Mouse (Mus musculus): Measurements from ENCODE around the gene Ubl3. TPM values are rescaled to one million over a fixed set of nuclear protein-coding genes. Genes with fewer than 3 reads are reported as not detected.

The Ubl3 gene
- polyA plus RNA-seq, 1 experiment, result 47.2 TPM

GRCm38 (mm10) chr5:148495991-148496390 lies 56.6 kb downstream of the Ubl3 start:
- WGBS, result 89% methylated on average over 6 of the region's 6 CpGs
- no peak for DNase-seq (ENCODE audit: low read depth in 1 of 2, low spot score in 2 of 2)

GRCm38 (mm10) chr5:148495173-148495572 lies 57.4 kb downstream of the Ubl3 start:
- TF ChIP-seq POLR2A (IDR thresholded peaks at IDR 0.05; ENCODE audit: low read depth, low read length), result no peak
- no peak for TF ChIP-seq CTCF (IDR thresholded peaks at IDR 0.05; ENCODE audit: extremely low read depth, insufficient read depth, insufficient read length, insufficient replicate concordance)
- Histone ChIP-seq H3K4me1 (ENCODE audit: control insufficient read depth, insufficient read depth, insufficient read length) (peaks cover 7% of the 10 kb centered on the region), H3K36me3 (ENCODE audit: control insufficient read depth, insufficient read depth, low read length) (no peaks in the 10 kb centered on the region), H3K27me3 (ENCODE audit: control insufficient read depth, insufficient read depth, low read length) (no peaks in the 10 kb centered on the region), H3K27ac (ENCODE audit: insufficient read depth, low read length) (peak overlapping the region; percentile 45), H3K4me3 (ENCODE audit: extremely low read depth, insufficient read depth, insufficient read length) (peak overlapping the region; percentile 24; the same call in 1 of the 2 replicates)
- WGBS, result 3% methylated on average over 10 of the region's 10 CpGs
- peak; percentile 54 to 84 for DNase-seq (ENCODE audit: low read depth in 1 of 2, low spot score in 2 of 2)

More at GRCm38 (mm10) chr5:148495991-148496390, 56.6 kb downstream of the Ubl3 start:
- Histone ChIP-seq H3K27me3 (ENCODE audit: control insufficient read depth, insufficient read depth, low read length) (no peaks in the 10 kb centered on the region), H3K27ac (ENCODE audit: insufficient read depth, low read length) (no peak overlapping the region), H3K4me1 (ENCODE audit: control insufficient read depth, insufficient read depth, insufficient read length) (peaks cover 11% of the 10 kb centered on the region), H3K36me3 (ENCODE audit: control insufficient read depth, insufficient read depth, low read length) (no peaks in the 10 kb centered on the region), H3K4me3 (ENCODE audit: extremely low read depth, insufficient read depth, insufficient read length) (no peak overlapping the region)
- no peak for TF ChIP-seq CTCF (IDR thresholded peaks at IDR 0.05; ENCODE audit: extremely low read depth, insufficient read depth, insufficient read length, insufficient replicate concordance)
- no peak for TF ChIP-seq POLR2A (IDR thresholded peaks at IDR 0.05; ENCODE audit: low read depth, low read length)

- Histone ChIP-seq H3K4me3 (ENCODE audit: extremely low read depth, insufficient read depth, insufficient read length) (no peak overlapping the region), H3K27ac (ENCODE audit: insufficient read depth, low read length) (no peak overlapping the region), H3K36me3 (ENCODE audit: control insufficient read depth, insufficient read depth, low read length) (no peaks in the 10 kb centered on the region), H3K27me3 (ENCODE audit: control insufficient read depth, insufficient read depth, low read length) (no peaks in the 10 kb centered on the region), H3K4me1 (ENCODE audit: control insufficient read depth, insufficient read depth, insufficient read length) (peaks cover 7% of the 10 kb centered on the region)
- no peak for DNase-seq (ENCODE audit: low read depth in 1 of 2, low spot score in 2 of 2)
- TF ChIP-seq CTCF (IDR thresholded peaks at IDR 0.05; ENCODE audit: extremely low read depth, insufficient read depth, insufficient read length, insufficient replicate concordance) (no peak), POLR2A (IDR thresholded peaks at IDR 0.05; ENCODE audit: low read depth, low read length) (no peak)
- WGBS, result 81% methylated on average over 5 of the region's 5 CpGs
These were observed 58.3 kb downstream of the Ubl3 start for GRCm38 (mm10) chr5:148494249-148494648.

- Histone ChIP-seq H3K27me3 (ENCODE audit: control insufficient read depth, insufficient read depth, low read length) (no peaks in the 10 kb centered on the region), H3K4me3 (ENCODE audit: extremely low read depth, insufficient read depth, insufficient read length) (no peak overlapping the region), H3K4me1 (ENCODE audit: control insufficient read depth, insufficient read depth, insufficient read length) (peaks cover 7% of the 10 kb centered on the region), H3K27ac (ENCODE audit: insufficient read depth, low read length) (peak overlapping the region; percentile 56), H3K36me3 (ENCODE audit: control insufficient read depth, insufficient read depth, low read length) (no peaks in the 10 kb centered on the region)
- 15% methylated on average over 4 of the region's 4 CpGs for WGBS
- DNase-seq (ENCODE audit: low read depth in 1 of 2, low spot score in 2 of 2), result peak; percentile 45 to 47
- no peak for TF ChIP-seq POLR2A (IDR thresholded peaks at IDR 0.05; ENCODE audit: low read depth, low read length)
These were observed 59.6 kb downstream of the Ubl3 start for GRCm38 (mm10) chr5:148493025-148493424.

- H3K27ac ChIP-seq (ENCODE audit: insufficient read depth, low read length), result no peak overlapping the region
- H3K36me3 ChIP-seq (ENCODE audit: control insufficient read depth, insufficient read depth, low read length), result no peaks in the 10 kb centered on the region
- TF ChIP-seq POLR2A (IDR thresholded peaks at IDR 0.05; ENCODE audit: low read depth, low read length) (no peak), CTCF (IDR thresholded peaks at IDR 0.05; ENCODE audit: extremely low read depth, insufficient read depth, insufficient read length, insufficient replicate concordance) (no peak)
- no peak overlapping the region for H3K4me3 ChIP-seq (ENCODE audit: extremely low read depth, insufficient read depth, insufficient read length)
- WGBS, result 72% methylated on average over 3 of the region's 3 CpGs
- no peak for DNase-seq (ENCODE audit: low read depth in 1 of 2, low spot score in 2 of 2)
- H3K4me1 ChIP-seq (ENCODE audit: control insufficient read depth, insufficient read depth, insufficient read length), result peaks cover 5% of the 10 kb centered on the region
- no peaks in the 10 kb centered on the region for H3K27me3 ChIP-seq (ENCODE audit: control insufficient read depth, insufficient read depth, low read length)
These were observed 62.2 kb downstream of the Ubl3 start for GRCm38 (mm10) chr5:148490391-148490790.

- H3K4me3 ChIP-seq (ENCODE audit: extremely low read depth, insufficient read depth, insufficient read length), result no peak overlapping the region
- H3K4me1 ChIP-seq (ENCODE audit: control insufficient read depth, insufficient read depth, insufficient read length), result peaks cover 4% of the 10 kb centered on the region
- no peaks in the 10 kb centered on the region for H3K36me3 ChIP-seq (ENCODE audit: control insufficient read depth, insufficient read depth, low read length)
- no peak overlapping the region for H3K27ac ChIP-seq (ENCODE audit: insufficient read depth, low read length)
- no peaks in the 10 kb centered on the region for H3K27me3 ChIP-seq (ENCODE audit: control insufficient read depth, insufficient read depth, low read length)
- WGBS, result 37% methylated on average over 10 of the region's 10 CpGs
- TF ChIP-seq CTCF (IDR thresholded peaks at IDR 0.05; ENCODE audit: extremely low read depth, insufficient read depth, insufficient read length, insufficient replicate concordance) (no peak), POLR2A (IDR thresholded peaks at IDR 0.05; ENCODE audit: low read depth, low read length) (no peak)
- DNase-seq (ENCODE audit: low read depth in 1 of 2, low spot score in 2 of 2), result no peak
These were observed 62.8 kb downstream of the Ubl3 start for GRCm38 (mm10) chr5:148489724-148490193.

- DNase-seq (ENCODE audit: low read depth in 1 of 2, low spot score in 2 of 2), result peak; percentile 49 to 77
These were observed 63.5 kb downstream of the Ubl3 start for GRCm38 (mm10) chr5:148488891-148489723.

More at GRCm38 (mm10) chr5:148488891-148489723, 63.5 kb downstream of the Ubl3 start:
- Histone ChIP-seq H3K27ac (ENCODE audit: insufficient read depth, low read length) (peak overlapping the region; percentile 74), H3K4me1 (ENCODE audit: control insufficient read depth, insufficient read depth, insufficient read length) (peaks cover 4% of the 10 kb centered on the region), H3K4me3 (ENCODE audit: extremely low read depth, insufficient read depth, insufficient read length) (peak overlapping the region; percentile 38; the same call in 1 of the 2 replicates), H3K36me3 (ENCODE audit: control insufficient read depth, insufficient read depth, low read length) (no peaks in the 10 kb centered on the region), H3K27me3 (ENCODE audit: control insufficient read depth, insufficient read depth, low read length) (no peaks in the 10 kb centered on the region)
- TF ChIP-seq CTCF (IDR thresholded peaks at IDR 0.05; ENCODE audit: extremely low read depth, insufficient read depth, insufficient read length, insufficient replicate concordance) (no peak), POLR2A (IDR thresholded peaks at IDR 0.05; ENCODE audit: low read depth, low read length) (no peak)
- WGBS, result 29% methylated on average over 13 of the region's 13 CpGs
